Mouse (Mus musculus): Measurements from ENCODE around the gene Clca2.
"Not testable (repeated sequence)": the region's sequence is repeated elsewhere in the genome, so short reads cannot be mapped to it uniquely, and the experiment has no call there.

Gene Clca2

GRCm38 (mm10) chr3:145083081-145083480, 16.2 kb downstream of the Clca2 start:
- DNase-seq = no peak

GRCm38 (mm10) chr3:145080904-145081303, 18.3 kb downstream of the Clca2 start:
- DNase-seq = no peak

- no peak for DNase-seq
These were observed 20.8 kb downstream of the Clca2 start for GRCm38 (mm10) chr3:145078405-145078804.

GRCm38 (mm10) chr3:145072339-145072738, 26.9 kb downstream of the Clca2 start:
- no peak for DNase-seq

- no peak for DNase-seq
These were observed 30.3 kb downstream of the Clca2 start for GRCm38 (mm10) chr3:145068964-145069363.

GRCm38 (mm10) chr3:145055138-145055537, 44.1 kb downstream of the Clca2 start:
- DNase-seq = not testable (repeated sequence)

GRCm38 (mm10) chr3:145049820-145050219, 49.4 kb downstream of the Clca2 start:
- DNase-seq = no peak

- DNase-seq = no peak
These were observed 60.4 kb downstream of the Clca2 start for GRCm38 (mm10) chr3:145038813-145039212.

GRCm38 (mm10) chr3:145032676-145033075, 66.6 kb downstream of the Clca2 start, which contains the start of gene Clca1:
Clca1 (minus strand) TSS chr3:145032776.
- no peak for DNase-seq

GRCm38 (mm10) chr3:145028036-145028435, 71.2 kb downstream of the Clca2 start:
- DNase-seq = no peak

- DNase-seq = peak; percentile 5
These were observed 72.5 kb downstream of the Clca2 start for GRCm38 (mm10) chr3:145026750-145027149.

Data from cerebellum, adult 9-11 months (tissue).